Mouse (Mus musculus) urinary bladder, adult 18-20 months (tissue): ENCODE data around the gene Dennd4c.
"Not testable (repeated sequence)": the region's sequence is repeated elsewhere in the genome, so short reads cannot be mapped to it uniquely, and the experiment has no call there.

Experiments used
- DNase-seq, 2 experiments: peaks; one replicate each; pipeline ENCODE4 v3.0.0; 2022; ENCODE audit warnings: low spot score in 2 of 2, mixed read lengths in 2 of 2

Dennd4c gene

DNA sequence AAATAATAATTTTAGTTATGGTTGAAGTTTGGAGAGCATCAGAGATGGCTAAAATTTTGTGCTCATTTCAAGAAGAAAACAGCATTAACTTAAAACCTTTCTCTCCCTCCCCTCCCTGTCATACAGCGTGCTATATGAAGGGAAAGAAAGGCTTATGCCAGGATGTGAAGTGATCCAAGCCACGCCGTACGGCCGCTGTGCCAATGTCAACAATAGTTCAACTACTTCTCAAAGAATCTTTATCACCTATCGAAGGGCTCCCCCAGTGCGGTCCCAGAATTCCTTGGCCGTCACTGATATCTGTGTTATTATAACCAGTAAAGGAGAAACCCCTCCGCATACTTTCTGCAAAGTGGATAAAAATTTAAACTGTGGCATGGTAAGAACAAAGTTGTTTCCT lies 29.2 kb downstream of the Dennd4c start:
- DNase-seq: no peak

GRCm38 (mm10) chr4:86810604-86811003 lies 62.2 kb downstream of the Dennd4c start:
- DNase-seq: no peak

DNA sequence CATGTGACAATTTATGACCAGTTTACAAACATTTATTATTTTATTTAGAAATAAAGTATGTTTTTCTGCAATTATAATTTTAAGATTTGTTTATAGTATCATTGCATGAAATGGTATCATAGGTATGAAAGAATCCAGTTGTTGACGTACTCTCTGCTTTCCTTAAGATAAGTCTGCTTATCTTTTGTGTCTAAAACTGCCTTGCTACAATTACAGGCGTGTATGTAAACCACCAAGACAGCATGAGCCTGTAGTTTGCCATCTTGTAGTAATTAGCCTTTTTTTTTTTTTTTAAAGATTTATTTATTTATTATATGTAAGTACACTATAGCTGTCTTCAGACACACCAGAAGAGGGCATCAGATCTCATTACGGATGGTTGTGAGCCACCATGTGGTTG lies 66.5 kb downstream of the Dennd4c start:
- no peak for DNase-seq

DNA sequence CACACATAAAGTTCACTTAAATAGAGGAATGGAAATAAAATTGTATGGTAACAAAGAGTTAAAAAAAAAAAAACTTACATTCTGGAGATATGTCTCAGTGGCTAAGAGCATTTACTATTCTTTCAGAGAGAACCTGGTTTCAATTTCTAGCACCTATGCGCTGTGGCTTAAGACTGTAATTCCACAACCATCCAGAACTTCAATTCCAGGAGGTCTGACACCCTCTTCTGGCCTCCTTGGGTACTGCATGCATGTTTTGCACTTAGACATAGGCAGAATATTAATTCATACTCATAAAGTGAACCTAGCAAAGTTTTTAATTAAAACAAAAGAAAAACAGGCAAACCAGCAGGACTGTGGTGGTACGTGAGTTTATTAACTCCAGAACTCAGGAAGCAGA lies 74.8 kb downstream of the Dennd4c start:
- DNase-seq: peak in 1 of 2 experiments; percentile 29

- DNase-seq: no peak
Observed at GRCm38 (mm10) chr4:86825143-86825542, 76.8 kb downstream of the Dennd4c start.

- DNase-seq: no peak
Observed at GRCm38 (mm10) chr4:86831896-86832295, 83.5 kb downstream of the Dennd4c start.

GRCm38 (mm10) chr4:86841141-86841540 lies 92.8 kb downstream of the Dennd4c start:
- DNase-seq: not testable (repeated sequence)

- DNase-seq: no peak
Observed at GRCm38 (mm10) chr4:86845384-86845783, 97.0 kb downstream of the Dennd4c start.

DNA sequence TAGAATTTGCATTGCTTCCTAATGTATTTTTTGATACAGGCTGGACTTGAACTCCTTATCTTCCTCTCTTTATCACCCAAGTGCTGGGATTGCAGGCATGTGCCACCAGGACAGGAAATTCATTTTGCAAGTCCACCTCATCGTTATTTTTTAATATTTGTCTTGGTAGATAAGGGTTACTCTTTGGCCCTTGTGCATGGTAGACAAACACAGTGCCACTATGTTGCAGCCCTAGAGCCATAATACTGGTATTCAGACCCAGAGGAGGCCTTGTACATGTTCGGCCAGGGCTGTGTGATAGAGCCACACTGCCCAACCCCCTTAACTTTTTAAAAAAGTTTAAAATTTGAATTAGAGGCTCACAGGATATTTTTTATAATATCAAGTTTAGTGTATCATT lies 98.9 kb downstream of the Dennd4c start:
- DNase-seq: no peak

DNA sequence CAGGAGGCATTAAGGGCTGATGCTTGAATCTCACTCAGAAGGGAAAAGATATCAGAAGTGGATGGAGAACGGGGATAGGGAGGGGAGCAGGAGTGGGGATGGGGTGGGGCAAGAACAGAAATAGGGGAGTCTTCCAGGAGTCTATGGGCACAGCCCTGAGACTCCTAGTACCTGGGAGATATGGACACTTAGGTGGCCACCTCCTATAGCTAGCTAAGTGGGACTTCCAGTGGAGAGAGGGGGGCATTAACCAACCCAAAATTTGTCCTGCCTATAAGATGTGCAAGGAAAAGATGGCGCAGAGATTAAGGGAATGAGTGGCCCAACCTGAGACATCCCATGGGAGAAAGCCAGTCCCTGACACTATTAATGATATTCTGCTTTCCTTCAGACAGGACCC lies 103.0 kb downstream of the Dennd4c start:
- DNase-seq: no peak

DNA sequence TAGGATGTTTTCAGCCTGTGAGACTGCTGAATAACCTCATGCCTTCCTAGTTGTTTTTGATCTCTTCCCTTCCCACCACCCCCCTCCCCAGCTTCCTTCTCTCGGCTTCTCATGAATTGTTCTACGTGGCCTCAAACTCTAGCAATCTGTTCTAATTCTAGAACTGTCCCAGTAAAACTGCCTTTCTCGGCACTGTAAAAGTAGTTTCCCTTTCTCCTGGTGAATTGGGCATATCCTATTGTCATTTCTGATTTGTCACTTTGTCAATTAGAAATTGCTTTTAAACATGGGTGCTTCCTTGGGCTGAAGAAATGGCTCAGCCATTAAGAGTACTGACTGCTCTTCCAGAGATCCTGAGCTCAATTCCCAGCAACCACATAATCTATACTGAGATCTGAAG lies 103.7 kb downstream of the Dennd4c start:
- DNase-seq: no peak

- no peak for DNase-seq
Observed at GRCm38 (mm10) chr4:86852813-86853590, 104.6 kb downstream of the Dennd4c start.

DNA sequence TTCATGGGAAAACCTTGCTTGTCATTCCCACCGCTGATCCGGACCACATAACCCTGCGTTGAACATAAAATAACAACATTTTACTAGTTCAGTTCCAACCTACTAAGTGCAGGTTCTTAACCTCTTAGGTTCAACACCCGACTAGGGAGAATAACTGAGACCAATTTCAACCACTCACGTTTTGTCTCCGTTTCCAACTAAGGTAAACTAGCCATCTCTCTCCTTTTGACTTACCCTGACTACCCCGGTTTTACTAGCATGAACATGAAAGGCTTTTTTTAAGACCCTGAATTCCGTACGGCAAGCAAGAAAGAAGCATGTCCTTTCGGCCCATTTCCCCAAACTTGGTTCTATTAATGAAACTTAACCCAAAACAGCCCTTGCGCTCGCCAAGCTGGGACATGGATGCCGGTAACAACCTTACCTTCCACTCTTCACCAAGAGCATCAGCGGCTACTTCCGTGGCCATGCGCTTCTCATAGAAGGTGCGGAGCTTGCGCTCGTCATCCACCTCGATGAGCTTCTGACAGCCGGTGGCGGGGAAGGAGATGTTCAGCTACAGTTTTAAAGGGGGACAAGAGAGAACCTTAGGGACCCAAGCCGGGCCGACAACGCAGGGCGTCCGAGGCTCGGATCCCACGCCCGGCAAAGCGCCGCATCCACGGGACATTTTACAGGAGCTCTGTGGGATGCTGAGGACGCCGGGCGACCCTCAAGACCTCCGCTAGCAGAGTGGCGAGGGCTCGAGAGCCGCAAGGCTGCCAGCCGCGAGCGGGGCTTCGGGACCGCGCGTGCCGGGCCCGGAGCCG lies 108.2 kb downstream of the Dennd4c start:
- DNase-seq: peak in 1 of 2 experiments; percentile 39

DNA sequence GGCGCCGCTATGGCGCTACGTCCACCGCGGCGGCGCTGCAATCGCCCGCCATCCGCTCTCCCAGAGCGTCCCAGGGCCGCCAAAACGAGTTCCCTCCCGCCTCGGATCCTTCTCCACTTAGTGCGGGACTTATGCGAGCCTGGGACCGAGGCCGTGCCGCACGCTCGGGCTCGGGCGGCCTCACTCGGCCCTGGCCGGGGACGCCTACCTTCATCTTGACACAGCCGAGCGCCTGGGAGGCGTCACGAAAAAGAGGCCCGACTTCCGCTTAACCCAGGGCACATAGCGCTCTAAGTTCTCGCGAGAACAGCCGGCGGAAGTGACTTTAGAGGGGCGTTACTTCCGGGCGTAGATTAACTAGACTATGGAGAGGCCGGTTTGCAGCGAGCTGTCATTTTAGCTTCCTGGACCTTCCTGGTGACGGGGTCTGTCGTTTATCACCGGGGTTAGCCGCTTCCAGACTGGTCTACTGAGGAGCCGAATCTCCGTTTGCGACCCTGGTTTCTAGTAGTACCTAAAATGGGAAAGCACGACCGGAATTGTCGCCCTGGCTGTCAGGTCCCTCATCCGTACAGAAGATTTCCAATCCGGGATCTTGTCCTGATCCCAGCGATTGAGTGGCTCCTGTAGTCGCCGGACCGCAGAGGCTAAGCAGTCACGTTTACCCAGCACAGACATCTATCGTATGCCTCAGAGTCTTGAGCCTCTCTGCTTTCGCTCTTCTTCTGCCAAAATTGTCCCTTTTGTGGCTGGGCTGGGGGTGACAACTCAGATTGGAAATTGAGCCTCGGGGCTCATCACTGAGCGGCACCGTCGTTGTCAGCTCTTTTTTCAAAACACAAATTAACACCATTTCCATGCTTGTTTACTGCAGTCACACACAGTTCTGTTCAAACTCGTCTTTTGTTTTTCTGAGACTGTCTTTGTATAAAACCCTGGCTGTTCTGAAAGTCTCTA lies 109.0 kb downstream of the Dennd4c start, which contains the start of gene Rps6:
Gene Rps6, minus strand, starts transcription at position 300 of the 957 bp plus-strand sequence.
- DNase-seq: peak; percentile 93 to 94

DNA sequence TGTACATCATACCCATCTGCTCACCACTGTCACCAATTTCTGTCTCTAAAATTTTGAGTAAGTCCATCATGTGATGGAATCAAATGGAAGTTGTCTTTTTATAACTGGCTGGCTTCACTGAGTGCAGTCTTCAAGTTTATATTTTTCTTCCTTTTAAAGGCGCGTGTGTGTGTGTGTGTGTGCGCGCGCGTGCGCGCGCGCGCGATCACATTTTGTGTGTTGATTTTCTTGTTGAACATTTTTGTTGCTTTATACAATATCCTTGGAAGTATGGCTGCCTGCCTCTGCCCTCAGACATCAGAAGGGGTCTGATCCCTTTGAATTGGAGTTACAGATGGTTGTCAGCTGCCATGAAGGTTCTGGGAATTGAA lies 109.7 kb downstream of the Dennd4c start:
- DNase-seq: no peak

DNA sequence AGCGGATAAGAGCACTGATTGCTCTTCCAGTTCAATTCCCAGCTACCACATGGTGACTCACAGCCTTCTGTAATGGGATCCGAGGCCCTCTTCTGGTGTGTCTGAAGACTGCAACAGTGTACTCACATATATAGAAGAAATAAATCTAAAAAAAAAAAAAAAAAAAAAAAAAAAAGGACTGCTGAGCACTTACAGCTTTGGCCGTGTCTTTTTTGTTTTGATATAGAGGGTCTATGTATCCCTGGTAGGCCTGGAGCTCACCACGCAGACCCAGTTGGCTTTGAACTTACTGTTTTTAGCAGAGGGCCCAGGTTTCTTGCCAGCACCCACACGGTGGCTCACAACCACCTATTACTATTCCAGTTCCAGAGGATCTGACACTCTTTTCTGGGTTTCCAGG lies 115.7 kb downstream of the Dennd4c start:
- no peak for DNase-seq

- DNase-seq: no peak
Observed at GRCm38 (mm10) chr4:86871988-86872387, 123.6 kb downstream of the Dennd4c start.

GRCm38 (mm10) chr4:86873072-86873471 lies 124.7 kb downstream of the Dennd4c start:
- no peak for DNase-seq

GRCm38 (mm10) chr4:86874146-86874847 lies 125.9 kb downstream of the Dennd4c start, which contains the start of gene Acer2:
TSS of gene Acer2 (plus strand) at chr4:86874396.
- DNase-seq: peak; percentile 86 to 91

DNA sequence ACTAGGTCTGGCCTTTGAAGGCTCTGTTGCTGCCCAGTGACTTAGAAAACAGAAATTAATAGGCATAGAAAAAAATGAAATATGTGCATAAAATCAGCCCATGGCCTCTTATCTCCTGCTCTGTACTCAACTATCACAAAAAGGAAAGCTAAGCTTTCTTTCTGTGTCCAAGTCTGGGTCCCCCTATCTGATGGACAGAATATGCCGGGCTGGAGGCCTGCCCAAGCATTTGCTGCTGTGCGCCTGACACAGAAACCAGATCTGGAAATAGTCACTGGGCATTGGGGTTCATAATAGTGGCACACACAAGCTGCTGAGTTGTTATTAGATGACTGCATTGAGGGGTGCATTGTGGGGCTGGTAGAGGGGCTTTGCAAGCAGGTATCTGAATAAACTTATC lies 131.1 kb downstream of the Dennd4c start:
- no peak for DNase-seq

DNA sequence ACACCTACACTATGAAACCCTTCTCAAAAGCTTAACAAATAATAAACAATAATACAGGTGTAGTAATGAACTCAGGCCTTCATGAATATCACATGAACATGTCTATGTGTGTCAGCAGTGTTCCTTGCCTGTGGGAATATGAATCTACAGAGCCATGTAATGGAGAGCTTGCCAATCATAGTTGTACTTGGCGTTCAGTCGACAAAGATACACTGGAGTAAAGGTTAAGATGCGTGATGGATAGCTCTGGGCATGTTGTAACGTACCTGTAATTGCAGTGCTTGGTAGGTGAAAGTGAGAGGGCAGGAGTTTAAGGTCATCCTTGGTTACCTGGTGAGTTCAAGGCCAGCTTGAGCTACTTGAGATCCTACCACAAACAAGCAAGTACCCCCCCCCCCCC lies 132.8 kb downstream of the Dennd4c start:
- DNase-seq: no peak
